Mouse (Mus musculus): ENCODE data around the gene Mylpf. TPM values are rescaled to one million over a fixed set of nuclear protein-coding genes. Genes with fewer than 3 reads are reported as not detected.

Gene Mylpf
- polyA plus RNA-seq, 1 experiment: 39.4 TPM

DNA sequence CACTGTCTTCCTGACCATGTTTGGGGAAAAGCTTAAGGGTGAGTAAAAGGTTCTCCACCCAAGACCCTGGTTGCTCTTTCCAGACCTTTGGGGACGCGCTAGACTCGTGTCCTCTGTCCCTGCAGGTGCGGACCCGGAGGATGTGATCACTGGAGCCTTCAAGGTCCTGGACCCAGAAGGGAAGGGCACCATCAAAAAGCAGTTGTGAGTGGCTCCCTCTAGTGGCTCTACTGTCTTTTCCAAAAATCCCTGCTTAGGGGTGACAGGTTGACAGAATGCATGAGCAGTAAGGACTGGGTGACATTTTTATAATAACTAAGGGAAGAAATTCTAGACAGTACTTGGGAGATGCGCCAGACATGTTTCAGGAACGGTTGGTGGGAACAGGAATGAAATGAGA, 4.8 kb downstream of the Mylpf start:
- Histone ChIP-seq H3K27me3 (ENCODE audit: control insufficient read depth, insufficient read depth, insufficient read length) (no peaks in the 10 kb centered on the region), H3K79me2 (ENCODE audit: control insufficient read depth, insufficient read depth) (no peaks in the 10 kb centered on the region), H3ac (ENCODE audit: control insufficient read depth, insufficient read length, low read depth) (no peak overlapping the region), H3K4me3 (ENCODE audit: insufficient read depth, poor library complexity, severe bottlenecking) (no peak overlapping the region), H3K36me3 (ENCODE audit: control insufficient read depth, insufficient read depth) (no peaks in the 10 kb centered on the region), H3K79me3 (ENCODE audit: low read depth) (no peaks in the 10 kb centered on the region)
- TF ChIP-seq MYOG (IDR thresholded peaks at IDR 0.05; ENCODE audit: control insufficient read depth, extremely low read depth, insufficient read length) (no peak), USF1 (IDR thresholded peaks at IDR 0.05; ENCODE audit: low read depth) (no peak)

DNA sequence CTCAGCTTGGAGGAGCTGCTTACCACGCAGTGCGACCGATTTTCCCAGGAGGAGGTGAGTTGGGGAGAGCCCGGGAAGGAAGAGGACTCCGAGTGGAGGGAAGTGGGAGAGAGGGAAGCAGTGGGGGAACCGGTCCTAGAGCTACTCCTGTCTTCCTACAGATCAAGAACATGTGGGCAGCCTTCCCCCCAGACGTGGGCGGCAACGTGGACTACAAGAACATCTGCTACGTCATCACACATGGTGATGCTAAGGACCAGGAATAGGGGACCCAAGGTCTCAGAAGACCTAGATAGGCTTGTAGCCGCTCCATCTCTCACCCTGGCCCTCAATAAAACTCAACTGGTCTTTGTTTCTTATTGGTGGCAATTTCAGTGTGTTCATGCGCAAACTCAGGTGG, 5.2 kb downstream of the Mylpf start:
- Histone ChIP-seq H3K36me3 (ENCODE audit: control insufficient read depth, insufficient read depth) (no peaks in the 10 kb centered on the region), H3K79me2 (ENCODE audit: control insufficient read depth, insufficient read depth) (no peaks in the 10 kb centered on the region), H3K27me3 (ENCODE audit: control insufficient read depth, insufficient read depth, insufficient read length) (no peaks in the 10 kb centered on the region), H3K79me3 (ENCODE audit: low read depth) (no peaks in the 10 kb centered on the region), H3K4me3 (ENCODE audit: insufficient read depth, poor library complexity, severe bottlenecking) (no peak overlapping the region), H3ac (ENCODE audit: control insufficient read depth, insufficient read length, low read depth) (no peak overlapping the region)
- TF ChIP-seq FOSL1 (IDR thresholded peaks at IDR 0.05; ENCODE audit: insufficient read depth, low read length, poor library complexity, severe bottlenecking) (no peak), CTCF (IDR thresholded peaks at IDR 0.05; ENCODE audit: control insufficient read depth, insufficient read depth, insufficient read length) (no peak), USF1 (IDR thresholded peaks at IDR 0.05; ENCODE audit: low read depth) (no peak), MYOD1 (IDR thresholded peaks at IDR 0.05; ENCODE audit: control insufficient read depth, insufficient read length, low read depth) (no peak), CEBPB (IDR thresholded peaks at IDR 0.05; ENCODE audit: low read depth) (no peak), MYOG (IDR thresholded peaks at IDR 0.05; ENCODE audit: control insufficient read depth, extremely low read depth, insufficient read length) (no peak), MAX (IDR thresholded peaks at IDR 0.05) (no peak)

DNA sequence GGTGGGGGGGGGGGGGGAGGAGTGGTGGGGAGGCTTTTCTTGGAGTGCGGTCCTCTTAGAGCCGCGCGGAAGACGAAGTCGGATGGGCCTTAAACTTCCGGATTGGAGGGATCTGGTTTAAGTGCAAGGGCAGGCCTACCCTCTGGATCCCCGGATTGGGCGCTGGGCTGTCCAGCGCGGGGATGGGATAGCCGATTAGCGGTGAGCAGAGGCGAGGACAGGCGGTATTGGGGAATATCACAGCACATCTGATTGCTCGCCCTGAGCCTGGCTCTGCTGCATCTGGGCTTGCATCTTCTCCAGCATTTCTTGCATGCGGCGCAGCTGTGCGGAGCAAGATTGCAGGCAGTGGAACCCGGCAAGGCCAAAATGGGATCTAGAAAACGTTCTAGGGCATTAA, 5.8 kb downstream of the Mylpf start:
- TF ChIP-seq FOSL1 (IDR thresholded peaks at IDR 0.05; ENCODE audit: insufficient read depth, low read length, poor library complexity, severe bottlenecking) (no peak), CTCF (IDR thresholded peaks at IDR 0.05; ENCODE audit: control insufficient read depth, insufficient read depth, insufficient read length) (no peak), MYOG (IDR thresholded peaks at IDR 0.05; ENCODE audit: control insufficient read depth, extremely low read depth, insufficient read length) (no peak)
- no peaks in the 10 kb centered on the region for H3K36me3 ChIP-seq (ENCODE audit: control insufficient read depth, insufficient read depth)

DNA sequence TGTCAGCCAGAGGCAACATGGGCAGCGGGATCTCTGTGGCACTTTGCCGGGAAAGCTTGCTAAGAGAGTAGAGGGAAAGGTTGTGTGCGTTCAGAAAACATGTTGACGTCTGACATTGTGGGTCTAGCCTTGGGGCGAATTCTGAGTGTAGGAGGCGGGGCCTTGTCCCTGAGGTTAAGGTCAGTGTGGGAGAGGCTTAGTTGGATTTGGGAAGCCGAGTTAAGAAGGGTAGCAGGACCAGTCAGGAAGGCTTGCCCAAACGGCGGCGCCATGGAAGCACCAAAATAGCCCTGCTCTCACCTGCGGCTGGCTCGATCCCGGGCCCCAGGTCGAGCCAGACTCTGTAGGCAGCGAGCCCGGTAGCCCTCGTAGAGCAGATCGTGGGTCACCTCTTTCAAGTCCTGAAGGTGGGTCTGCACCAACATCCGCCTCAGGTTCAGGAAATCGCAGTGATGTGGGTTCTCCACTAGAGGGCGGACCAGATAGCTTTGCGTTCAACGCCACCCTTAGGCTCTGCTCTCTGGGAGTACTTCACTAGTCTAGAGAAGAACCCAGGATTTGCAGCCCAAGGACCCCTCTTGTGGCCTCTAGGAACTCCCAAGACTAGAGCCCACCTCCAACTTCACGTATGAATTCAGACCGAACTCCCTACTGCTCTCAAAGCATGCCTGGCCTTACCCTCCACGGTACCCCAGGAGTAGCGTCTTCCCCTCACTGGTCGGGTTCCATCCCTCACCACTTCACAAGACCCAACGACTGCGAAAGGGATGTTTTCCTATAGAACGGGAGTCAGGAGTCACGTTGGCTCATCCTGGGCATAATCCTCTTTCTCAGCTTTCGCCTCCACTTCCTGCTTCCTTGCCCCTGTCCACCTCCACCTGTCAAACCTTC, 6.5 kb downstream of the Mylpf start:
- Histone ChIP-seq H3K36me3 (ENCODE audit: control insufficient read depth, insufficient read depth) (no peaks in the 10 kb centered on the region), H3K27me3 (ENCODE audit: control insufficient read depth, insufficient read depth, insufficient read length) (no peaks in the 10 kb centered on the region), H3K79me3 (ENCODE audit: low read depth) (no peaks in the 10 kb centered on the region), H3K79me2 (ENCODE audit: control insufficient read depth, insufficient read depth) (no peaks in the 10 kb centered on the region), H3K4me3 (ENCODE audit: insufficient read depth, poor library complexity, severe bottlenecking) (no peak overlapping the region), H3ac (ENCODE audit: control insufficient read depth, insufficient read length, low read depth) (no peak overlapping the region)
- TF ChIP-seq CEBPB (IDR thresholded peaks at IDR 0.05; ENCODE audit: low read depth) (no peak), CTCF (IDR thresholded peaks at IDR 0.05; ENCODE audit: control insufficient read depth, insufficient read depth, insufficient read length) (no peak), MAX (IDR thresholded peaks at IDR 0.05) (no peak), USF1 (IDR thresholded peaks at IDR 0.05; ENCODE audit: low read depth) (no peak), FOSL1 (IDR thresholded peaks at IDR 0.05; ENCODE audit: insufficient read depth, low read length, poor library complexity, severe bottlenecking) (no peak), MYOG (IDR thresholded peaks at IDR 0.05; ENCODE audit: control insufficient read depth, extremely low read depth, insufficient read length) (no peak), MYOD1 (IDR thresholded peaks at IDR 0.05; ENCODE audit: control insufficient read depth, insufficient read length, low read depth) (no peak)

More for the DNA sequence above, 5.8 kb downstream of the Mylpf start:
- H3K4me3 ChIP-seq (ENCODE audit: insufficient read depth, poor library complexity, severe bottlenecking): no peak overlapping the region
- no peak overlapping the region for H3ac ChIP-seq (ENCODE audit: control insufficient read depth, insufficient read length, low read depth)
- no peaks in the 10 kb centered on the region for H3K79me3 ChIP-seq (ENCODE audit: low read depth)
- no peaks in the 10 kb centered on the region for H3K79me2 ChIP-seq (ENCODE audit: control insufficient read depth, insufficient read depth)
- no peaks in the 10 kb centered on the region for H3K27me3 ChIP-seq (ENCODE audit: control insufficient read depth, insufficient read depth, insufficient read length)

DNA sequence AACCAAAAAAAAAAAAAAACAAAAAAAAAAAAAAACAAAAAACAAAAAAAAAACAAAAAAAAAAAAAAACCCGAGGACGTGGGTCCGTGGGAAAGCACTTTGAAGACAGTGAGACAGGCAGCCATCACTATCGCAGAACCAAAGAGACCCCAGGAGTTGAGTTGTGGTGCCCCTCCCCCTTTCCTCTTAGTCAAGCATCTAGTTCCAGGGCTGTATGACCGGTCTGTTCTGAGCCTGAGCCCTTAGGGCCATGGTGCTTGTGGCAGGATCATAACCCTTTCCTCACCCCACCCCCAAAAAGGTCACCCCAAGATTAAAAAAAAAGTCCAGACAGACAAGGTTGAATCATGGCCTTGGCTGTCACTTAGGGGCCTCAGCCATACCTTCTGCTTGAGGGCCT, 7.6 kb downstream of the Mylpf start:
- Histone ChIP-seq H3K4me3 (ENCODE audit: insufficient read depth, poor library complexity, severe bottlenecking) (no peak overlapping the region), H3K27me3 (ENCODE audit: control insufficient read depth, insufficient read depth, insufficient read length) (no peaks in the 10 kb centered on the region), H3K79me3 (ENCODE audit: low read depth) (no peaks in the 10 kb centered on the region), H3K36me3 (ENCODE audit: control insufficient read depth, insufficient read depth) (no peaks in the 10 kb centered on the region), H3K79me2 (ENCODE audit: control insufficient read depth, insufficient read depth) (no peaks in the 10 kb centered on the region), H3ac (ENCODE audit: control insufficient read depth, insufficient read length, low read depth) (no peak overlapping the region)
- TF ChIP-seq MYOD1 (IDR thresholded peaks at IDR 0.05; ENCODE audit: control insufficient read depth, insufficient read length, low read depth): no peak

DNA sequence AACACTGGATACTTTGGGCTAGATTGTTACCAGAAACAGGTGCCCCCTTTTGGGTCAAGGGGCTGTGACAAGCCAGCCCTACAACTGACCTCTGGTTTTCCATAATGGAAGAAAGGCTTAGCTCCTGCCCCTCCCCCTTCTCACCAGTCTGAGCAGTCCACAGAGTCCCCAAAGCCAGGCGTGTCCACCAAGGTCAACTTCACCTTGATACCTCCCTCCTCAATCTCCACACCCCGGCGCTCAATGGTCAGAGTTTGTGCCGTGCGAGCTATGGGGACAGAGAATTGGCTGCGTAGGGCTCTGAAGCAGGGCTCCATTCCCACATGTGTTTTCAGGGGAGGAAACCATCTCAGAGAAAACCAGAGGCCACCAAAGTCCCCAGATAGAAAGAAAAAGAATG, 8.8 kb downstream of the Mylpf start:
- no peaks in the 10 kb centered on the region for H3K36me3 ChIP-seq (ENCODE audit: control insufficient read depth, insufficient read depth)
- H3K79me2 ChIP-seq (ENCODE audit: control insufficient read depth, insufficient read depth): no peaks in the 10 kb centered on the region
- no peak overlapping the region for H3K4me3 ChIP-seq (ENCODE audit: insufficient read depth, poor library complexity, severe bottlenecking)
- H3K27me3 ChIP-seq (ENCODE audit: control insufficient read depth, insufficient read depth, insufficient read length): no peaks in the 10 kb centered on the region
- H3ac ChIP-seq (ENCODE audit: control insufficient read depth, insufficient read length, low read depth): no peak overlapping the region
- TF ChIP-seq MAX (IDR thresholded peaks at IDR 0.05) (no peak), CEBPB (IDR thresholded peaks at IDR 0.05; ENCODE audit: low read depth) (no peak), MYOD1 (IDR thresholded peaks at IDR 0.05; ENCODE audit: control insufficient read depth, insufficient read length, low read depth) (no peak), USF1 (IDR thresholded peaks at IDR 0.05; ENCODE audit: low read depth) (no peak), MYOG (IDR thresholded peaks at IDR 0.05; ENCODE audit: control insufficient read depth, extremely low read depth, insufficient read length) (no peak), FOSL1 (IDR thresholded peaks at IDR 0.05; ENCODE audit: insufficient read depth, low read length, poor library complexity, severe bottlenecking) (no peak), CTCF (IDR thresholded peaks at IDR 0.05; ENCODE audit: control insufficient read depth, insufficient read depth, insufficient read length) (no peak)
- H3K79me3 ChIP-seq (ENCODE audit: low read depth): no peaks in the 10 kb centered on the region

Data from C2C12 (cell line).